Mouse (Mus musculus) ES-Bruce4 (cell line): ENCODE data around the gene 1700025G04Rik.

ENCODE experiments used
- CTCF ChIP-seq: IDR thresholded peaks from one replicate; pipeline ENCODE4 v1.8.1; 2011; ENCODE audit warnings: low read depth, low read length
- POLR2A ChIP-seq: IDR thresholded peaks from one replicate; pipeline ENCODE4 v1.8.1; 2011; ENCODE audit warnings: low read length; ENCODE audit not compliant: insufficient read depth

GRCm38 (mm10) chr1:151939510-151939909, 150.4 kb downstream of the 1700025G04Rik start:
- no peak for TF ChIP-seq POLR2A
- TF ChIP-seq CTCF, result no peak
